Mouse (Mus musculus) liver, postnatal 0 days (tissue): ENCODE measurements at regions not wholly inside any gene's neighbourhood (a gene's known extent, or its start where the extent isn't known, plus 50 kb on each side); places are given as distances from the start of the nearest gene placed in this dataset.

Source experiments
- ATAC-seq: fragments of 200-750 bp; cut with Nextera tagmentation; 2 replicates; pipeline ENCODE4 v1.8.0; 2017; ENCODE audit warnings: mild to moderate bottlenecking, moderate library complexity
- DNase-seq: peaks from one replicate; pipeline ENCODE4 v3.0.0-alpha.2; 2016
- H3K27ac ChIP-seq: fragments of 300-500 bp; sonication (generic); 2 replicates; pipeline ENCODE4 v1.5.1; 2014; ENCODE audit warnings: antibody characterized with exemption, moderate library complexity, mild to moderate bottlenecking, low read depth
- H3K27me3 ChIP-seq: fragments of 300-500 bp; sonication (generic); 2 replicates; pipeline ENCODE4 v1.6.1; 2014; ENCODE audit warnings: low read length, control low read depth, mixed read lengths; ENCODE audit not compliant: insufficient read depth
- H3K36me3 ChIP-seq: fragments of 300-500 bp; sonication (generic); replicated peaks from 2 replicates; pipeline ENCODE4 v1.6.1; 2014; ENCODE audit warnings: mild to moderate bottlenecking, control low read depth, low read length, moderate library complexity, mixed read lengths; ENCODE audit not compliant: insufficient read depth
- H3K4me1 ChIP-seq: fragments of 300-500 bp; sonication (generic); 2 replicates; pipeline ENCODE4 v1.6.1; 2014; ENCODE audit warnings: antibody characterized with exemption, mild to moderate bottlenecking, control low read depth; ENCODE audit not compliant: insufficient read depth
- H3K4me2 ChIP-seq: fragments of 300-500 bp; sonication (generic); 2 replicates; pipeline ENCODE4 v1.6.1; 2014; ENCODE audit warnings: low read depth, mild to moderate bottlenecking, low read length, moderate library complexity, mixed read lengths
- H3K4me3 ChIP-seq: fragments of 300-500 bp; sonication (generic); 2 replicates; pipeline ENCODE4 v1.5.1; 2014; ENCODE audit warnings: low read depth, low read length
- H3K9ac ChIP-seq: fragments of 300-500 bp; sonication (generic); replicated peaks from 2 replicates; pipeline ENCODE4 v1.6.1; 2014; ENCODE audit warnings: mild to moderate bottlenecking, moderate library complexity
- H3K9me3 ChIP-seq: fragments of 300-500 bp; sonication (generic); 2 replicates; pipeline ENCODE4 v1.6.1; 2016; ENCODE audit warnings: mild to moderate bottlenecking, control low read depth, low read length, mixed read lengths
- CTCF ChIP-seq: sonication (generic); IDR thresholded peaks from 2 replicates; pipeline ENCODE4 v1.5.1; 2016; ENCODE audit warnings: antibody characterized with exemption, low read depth
- EP300 ChIP-seq: IDR thresholded peaks from 2 replicates; pipeline ENCODE4 v1.6.1; 2016; ENCODE audit warnings: antibody characterized with exemption, low read depth, mild to moderate bottlenecking
- WGBS: fragments of 180-500 bp; shearing (Covaris S2); extraction: QIAGEN DNeasy Blood & Tissue Kit; methylation state at CpG from one replicate; pipeline ENCODE4 v1.1.7; 2014; ENCODE audit not compliant: insufficient replicate concordance; 5-methylcytosine and 5-hydroxymethylcytosine counted together

DNA sequence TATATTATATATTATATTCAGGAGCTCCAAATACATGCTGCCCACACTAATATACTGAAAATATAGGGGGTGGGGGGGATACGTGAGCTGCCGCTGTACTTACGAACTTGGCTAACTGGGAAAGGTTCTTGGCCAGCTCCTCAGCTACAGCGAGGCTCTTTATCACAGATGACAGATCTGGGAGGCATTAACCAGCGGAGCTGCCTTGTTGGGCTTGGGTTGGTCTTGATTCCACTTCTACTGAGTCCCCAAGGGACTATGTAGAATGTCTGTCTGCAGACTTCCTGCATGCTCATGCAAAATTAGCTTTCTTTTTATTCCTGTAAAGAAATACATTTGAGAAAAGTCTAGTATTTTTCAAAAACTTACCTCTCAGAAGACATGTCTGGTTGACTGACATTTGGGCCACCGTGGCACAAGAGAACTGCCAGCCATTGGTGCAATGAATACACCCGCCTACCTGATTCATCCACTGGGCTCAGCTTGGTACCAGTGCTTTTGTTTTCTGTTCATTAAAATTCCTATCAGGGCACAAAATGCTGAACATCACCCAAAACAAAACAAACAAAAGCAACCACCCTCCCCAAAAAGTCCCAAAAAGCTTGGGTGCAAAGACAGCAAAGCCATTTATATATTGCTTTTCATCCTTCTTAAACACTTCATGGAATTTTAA, 253.2 kb downstream of the Spry2 start:
- ATAC-seq: no peak
- Histone ChIP-seq H3K27ac (no peak overlapping the region), H3K9me3 (no peaks in the 10 kb centered on the region), H3K36me3 (no peaks in the 10 kb centered on the region), H3K4me3 (no peak overlapping the region), H3K9ac (no peak overlapping the region), H3K4me1 (no peaks in the 10 kb centered on the region), H3K27me3 (no peaks in the 10 kb centered on the region), H3K4me2 (no peak overlapping the region)
- TF ChIP-seq EP300 (no peak), CTCF (no peak)
- WGBS: 76% methylated on average over 7 of the region's 7 CpGs
- DNase-seq: no peak

DNA sequence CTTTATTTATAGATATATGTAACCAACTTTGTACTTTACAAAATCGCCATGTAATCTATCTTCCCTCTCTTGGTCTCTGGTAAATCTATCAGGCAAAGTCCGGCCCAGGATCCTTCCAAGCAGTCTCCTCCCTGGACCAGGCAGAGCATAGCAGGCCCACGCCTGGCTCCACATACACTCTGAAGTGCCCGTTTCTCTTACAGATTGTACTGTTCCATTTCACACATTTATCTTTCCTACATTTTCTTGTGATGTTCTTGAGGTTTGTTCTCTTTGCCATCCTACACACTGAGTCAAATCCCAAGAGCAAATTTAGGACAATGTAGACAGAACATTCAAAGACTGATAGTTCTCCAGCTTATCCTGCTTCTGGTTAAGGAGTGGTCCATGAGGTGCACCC, 264.3 kb downstream of the Spry2 start:
- Histone ChIP-seq H3K4me2 (no peak overlapping the region), H3K9me3 (no peaks in the 10 kb centered on the region), H3K27ac (no peak overlapping the region), H3K4me1 (no peaks in the 10 kb centered on the region), H3K9ac (no peak overlapping the region), H3K36me3 (no peaks in the 10 kb centered on the region), H3K4me3 (no peak overlapping the region), H3K27me3 (no peaks in the 10 kb centered on the region)
- 81% methylated on average over 4 of the region's 4 CpGs for WGBS
- ATAC-seq (no peak), DNase-seq (no peak)
- TF ChIP-seq EP300: no peak
- TF ChIP-seq CTCF: no peak

DNA sequence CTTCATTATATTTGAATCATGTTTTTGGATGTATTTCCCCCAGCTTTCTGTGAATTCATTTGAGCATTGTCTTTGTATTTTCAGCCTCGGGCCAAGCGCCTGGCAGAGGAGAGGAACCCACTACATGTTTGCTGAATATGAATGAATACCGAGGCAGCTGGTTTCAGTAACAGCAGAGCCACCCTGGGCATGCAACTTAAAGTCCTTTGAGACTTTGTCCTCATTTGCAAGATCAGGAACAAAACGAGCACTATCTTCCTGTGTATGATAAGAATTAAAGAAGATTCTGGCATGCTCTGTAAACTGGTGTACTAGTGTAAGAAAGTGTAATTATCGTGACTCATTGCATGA, 265.0 kb downstream of the Spry2 start:
- Histone ChIP-seq H3K27me3 (no peaks in the 10 kb centered on the region), H3K27ac (no peak overlapping the region), H3K4me3 (no peak overlapping the region), H3K36me3 (no peaks in the 10 kb centered on the region), H3K9me3 (no peaks in the 10 kb centered on the region), H3K4me1 (no peaks in the 10 kb centered on the region), H3K4me2 (no peak overlapping the region), H3K9ac (no peak overlapping the region)
- ATAC-seq: no peak
- no peak for DNase-seq
- WGBS: 63% methylated on average over 5 of the region's 5 CpGs
- TF ChIP-seq EP300: no peak
- no peak for TF ChIP-seq CTCF

DNA sequence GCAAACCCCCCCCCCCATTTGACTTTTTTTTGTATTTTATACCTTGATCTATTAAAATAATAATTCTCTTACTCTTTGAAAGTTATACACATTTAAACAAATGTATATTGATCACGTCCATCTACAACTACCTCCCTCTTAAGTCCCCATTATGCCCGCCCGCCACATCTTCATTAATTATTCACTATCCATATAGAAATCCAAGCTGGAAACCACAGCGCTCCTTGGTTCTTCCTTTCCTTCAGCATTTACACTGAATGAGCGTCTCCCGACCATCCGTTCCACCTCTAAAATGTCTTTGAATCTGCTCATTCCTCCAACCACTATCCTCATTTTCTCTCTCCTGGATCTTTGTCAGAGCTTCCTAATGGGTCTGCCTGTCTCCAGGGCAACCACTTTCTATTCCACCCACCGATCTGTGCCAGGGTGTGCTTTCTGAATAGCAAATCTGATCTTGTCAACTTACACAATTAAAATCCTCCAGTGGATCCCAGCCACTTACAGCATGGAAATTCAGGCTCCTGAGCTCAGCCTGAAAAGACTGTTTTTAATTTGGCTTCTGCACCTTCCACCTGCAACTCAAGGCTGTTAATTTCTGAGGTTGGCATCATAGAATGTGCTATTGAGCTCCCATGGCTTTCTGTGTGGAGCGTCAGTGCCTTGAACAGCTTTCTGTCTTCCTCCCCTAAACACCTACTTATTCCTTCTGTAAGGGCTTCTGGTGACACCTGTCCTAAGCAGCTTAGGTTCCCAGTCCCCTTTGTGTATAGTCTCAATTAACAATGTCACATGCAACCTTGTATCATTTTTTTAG, 265.5 kb downstream of the Spry2 start:
- H3K27me3 ChIP-seq: no peaks in the 10 kb centered on the region
- H3K4me2 ChIP-seq: no peak overlapping the region
- H3K9ac ChIP-seq: no peak overlapping the region
- WGBS: 85% methylated on average over 9 of the region's 9 CpGs
- no peaks in the 10 kb centered on the region for H3K4me1 ChIP-seq
- H3K27ac ChIP-seq: no peak overlapping the region
- ATAC-seq: no peak
- no peak for TF ChIP-seq EP300
- TF ChIP-seq CTCF: no peak
- no peaks in the 10 kb centered on the region for H3K9me3 ChIP-seq
- H3K4me3 ChIP-seq: no peak overlapping the region
- no peaks in the 10 kb centered on the region for H3K36me3 ChIP-seq
- DNase-seq: no peak

DNA sequence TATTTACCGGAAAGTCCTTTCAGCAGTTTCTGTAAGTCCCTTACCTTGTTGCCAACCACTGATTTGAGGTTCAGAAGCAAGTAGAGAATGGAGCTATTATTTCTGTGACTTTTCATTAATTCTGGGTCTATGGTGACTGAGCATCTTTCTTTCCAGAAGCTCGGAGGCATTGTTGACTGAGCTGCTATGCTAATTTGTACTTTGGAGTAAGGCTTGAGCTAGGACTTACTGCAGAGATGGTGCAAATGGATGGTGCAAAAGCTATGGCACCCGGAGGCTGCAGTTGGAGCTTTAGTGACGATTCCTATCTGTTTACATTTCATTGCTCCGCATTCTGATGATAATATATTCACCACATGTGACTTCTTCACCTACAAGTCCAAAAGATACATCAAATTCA, 266.2 kb downstream of the Spry2 start:
- Histone ChIP-seq H3K36me3 (no peaks in the 10 kb centered on the region), H3K27ac (no peak overlapping the region), H3K9ac (no peak overlapping the region), H3K4me1 (no peaks in the 10 kb centered on the region), H3K4me3 (no peak overlapping the region), H3K27me3 (no peaks in the 10 kb centered on the region), H3K9me3 (no peaks in the 10 kb centered on the region), H3K4me2 (no peak overlapping the region)
- ATAC-seq (no peak), DNase-seq (no peak)
- TF ChIP-seq CTCF: no peak
- no peak for TF ChIP-seq EP300
- WGBS: 78% methylated on average over 5 of the region's 5 CpGs

- TF ChIP-seq EP300: no peak
- Histone ChIP-seq H3K27me3 (no peaks in the 10 kb centered on the region), H3K36me3 (no peaks in the 10 kb centered on the region), H3K4me3 (no peak overlapping the region), H3K9me3 (no peaks in the 10 kb centered on the region), H3K4me2 (no peak overlapping the region), H3K9ac (no peak overlapping the region), H3K4me1 (no peaks in the 10 kb centered on the region), H3K27ac (no peak overlapping the region)
- no peak for DNase-seq
- ATAC-seq: no peak
- 64% methylated on average over 3 of the region's 3 CpGs for WGBS
These were observed 267.9 kb downstream of the Spry2 start for GRCm38 (mm10) chr14:105628673-105629072.
